Mouse (Mus musculus): Measurements from ENCODE around the gene Pusl1. TPM values are rescaled to one million over a fixed set of nuclear protein-coding genes. Genes with fewer than 3 reads are reported as not detected.

Gene Pusl1
- total RNA-seq, 2 experiments from 2014 or later, result 56.3 to 67.4 TPM

DNA sequence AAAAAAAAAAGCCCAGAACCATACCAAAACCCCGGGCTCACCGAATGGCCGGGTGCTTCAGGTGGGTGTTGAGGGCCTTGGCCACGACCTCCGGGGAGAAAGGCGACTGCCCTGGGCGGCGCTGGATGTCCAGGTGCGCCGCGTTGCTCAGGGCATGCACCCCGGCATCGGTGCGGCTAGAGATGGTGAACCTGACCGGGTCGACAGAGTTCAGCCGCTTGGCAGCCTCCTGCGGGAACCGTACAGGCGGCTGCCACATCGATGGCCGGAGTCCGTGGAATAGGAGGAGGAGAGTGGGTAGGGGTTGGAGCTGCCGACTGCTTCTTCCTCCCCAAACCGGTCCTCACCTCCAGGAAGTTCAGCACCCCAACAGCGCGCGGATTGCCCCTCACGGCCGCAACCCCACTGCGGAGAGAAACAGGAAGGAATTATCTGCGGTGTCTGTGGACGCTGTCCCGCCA lies 540 bp downstream of the Pusl1 start:
- intact Hi-C loops (cut with DNase I), result loop anchor here (1.0 kb wide), 1 partner anchor 52 kb away; the partner anchor contains the start of gene Ube2j2
- DNase-seq (ENCODE audit: low spot score in 2 of 2), result no peak

DNA sequence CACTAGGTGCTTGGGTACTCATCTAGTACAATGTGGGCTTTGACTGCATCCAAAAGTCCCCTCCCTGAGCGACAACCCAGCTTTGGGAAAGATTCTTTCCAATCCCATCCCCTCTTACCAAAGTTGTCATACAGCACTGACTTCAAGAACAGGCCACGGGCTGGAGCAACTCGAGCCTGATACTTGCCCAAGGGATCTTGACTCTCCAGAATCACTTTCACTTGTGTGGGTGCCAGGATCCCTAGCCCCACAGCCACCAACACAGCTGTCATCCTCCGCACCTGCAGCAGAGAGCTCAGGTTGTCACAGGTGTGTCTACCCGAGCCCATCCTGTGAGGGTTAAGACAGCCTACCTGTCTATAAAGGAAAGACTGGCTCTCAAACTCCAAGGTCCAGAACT lies 2.3 kb downstream of the Pusl1 start:
- intact Hi-C loops (cut with DNase I), result no loop called here
- peak in 1 of 2 experiments; percentile 2 for DNase-seq (ENCODE audit: low spot score in 2 of 2)

GRCm38 (mm10) chr4:155888181-155888580 lies 3.4 kb downstream of the Pusl1 start:
- intact Hi-C loops (cut with DNase I), result no loop called here
- peak in 1 of 2 experiments; percentile 2 for DNase-seq (ENCODE audit: low spot score in 2 of 2)

DNA sequence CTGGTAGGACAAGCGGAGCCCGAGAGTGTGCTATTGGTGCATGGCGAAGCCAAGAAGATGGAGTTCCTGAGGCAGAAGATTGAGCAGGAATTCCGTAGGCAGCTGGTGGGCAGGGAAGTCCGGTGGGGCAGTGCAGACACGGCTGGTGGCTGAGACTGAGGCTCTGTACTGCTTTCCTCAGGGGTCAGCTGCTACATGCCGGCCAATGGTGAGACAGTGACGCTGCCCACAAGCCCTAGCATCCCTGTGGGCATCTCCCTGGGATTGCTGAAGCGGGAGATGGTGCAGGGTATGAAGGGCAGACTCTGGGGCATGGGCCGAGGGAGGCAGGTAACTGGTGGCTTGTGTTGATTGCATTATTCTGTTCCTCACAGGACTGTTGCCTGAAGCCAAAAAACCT lies 3.9 kb downstream of the Pusl1 start:
- intact Hi-C loops (cut with DNase I), result no loop called here

GRCm38 (mm10) chr4:155886330-155886729 lies 5.3 kb downstream of the Pusl1 start:
- DNase-seq (ENCODE audit: low spot score in 2 of 2), result peak in 1 of 2 experiments; percentile 1
- intact Hi-C loops (cut with DNase I), result no loop called here

More for the DNA sequence above, 3.9 kb downstream of the Pusl1 start:
- peak in 1 of 2 experiments; percentile 2 for DNase-seq (ENCODE audit: low spot score in 2 of 2)

- intact Hi-C loops (cut with DNase I), result no loop called here
- DNase-seq (ENCODE audit: low spot score in 2 of 2), result no peak
Measured at GRCm38 (mm10) chr4:155883587-155883986, 8.0 kb downstream of the Pusl1 start.

DNA sequence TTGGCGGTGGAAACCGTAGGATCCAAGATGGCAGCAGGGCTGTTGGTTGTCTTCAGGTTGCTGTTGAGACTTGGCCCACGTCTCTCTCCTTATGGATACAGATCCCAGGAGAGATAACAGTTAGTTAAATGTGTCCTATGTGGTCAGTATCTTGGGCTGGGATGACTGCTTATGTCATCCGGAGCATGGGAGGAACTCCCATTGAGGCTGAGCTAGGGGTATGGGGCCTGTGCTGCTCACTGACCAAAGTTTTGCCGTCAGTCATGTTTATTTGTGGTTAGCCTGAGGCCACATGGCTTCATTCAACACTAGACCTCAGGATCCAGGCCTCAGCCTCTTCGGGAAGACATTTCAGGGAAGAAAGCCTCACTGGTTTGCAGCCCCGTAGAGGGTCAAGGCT lies 20.2 kb downstream of the Pusl1 start:
- intact Hi-C loops (cut with DNase I), result no loop called here
- DNase-seq (ENCODE audit: low spot score in 2 of 2), result no peak

DNA sequence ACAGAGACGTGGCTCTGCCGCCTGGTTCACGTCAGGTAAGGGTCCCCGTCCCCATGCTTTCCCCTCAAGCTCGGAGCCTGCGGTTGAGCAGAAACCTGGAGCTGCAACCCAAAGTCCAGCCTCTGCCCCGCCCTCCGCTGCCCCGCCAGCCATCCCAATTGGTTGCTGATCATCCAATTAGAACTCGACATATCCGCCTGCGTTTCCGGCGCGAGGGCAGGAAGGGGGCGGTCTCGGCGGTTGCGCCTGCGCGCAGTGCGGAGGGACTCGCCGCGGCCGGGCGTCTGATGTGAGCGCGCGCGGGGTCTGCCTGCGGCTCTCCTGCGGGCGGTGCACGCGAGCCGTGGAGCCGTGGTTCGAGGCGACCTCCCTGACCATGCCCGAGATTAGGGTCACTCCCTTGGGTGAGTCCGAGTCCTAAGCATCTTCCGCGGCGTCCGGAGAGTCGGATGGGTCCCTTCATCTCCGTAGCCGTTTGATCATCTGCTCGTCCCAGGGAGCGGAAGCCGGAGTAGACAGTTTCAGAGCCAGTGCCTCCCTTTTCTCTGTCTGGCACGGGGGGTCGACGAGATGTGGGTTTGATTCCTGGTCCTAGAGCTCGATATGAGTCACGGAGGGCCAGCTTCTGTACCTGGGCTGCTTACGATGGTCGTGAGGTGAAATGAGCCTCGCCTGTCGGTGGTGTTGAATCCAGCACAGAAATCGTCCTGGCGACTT lies 22.1 kb downstream of the Pusl1 start, which contains the start of the genes Cptp and Ints11:
Gene Cptp (minus strand): TSS at position 124 of the 717 bp plus-strand sequence.
Gene Ints11 (plus strand): TSS at position 230 of the 717 bp plus-strand sequence.
- intact Hi-C loops (cut with DNase I), result loop anchor here (2.0 kb wide), 2 partner anchors 23 kb away; partner anchors contain the start of gene Dvl1
- peak; percentile 96 to 97 for DNase-seq (ENCODE audit: low spot score in 2 of 2)

- intact Hi-C loops (cut with DNase I), result loop anchor here (2.0 kb wide), 2 partner anchors 22 to 24 kb away; partner anchors contain the start of gene Dvl1
- no peak for DNase-seq (ENCODE audit: low spot score in 2 of 2)
Measured at GRCm38 (mm10) chr4:155868614-155869298, 22.8 kb downstream of the Pusl1 start.

GRCm38 (mm10) chr4:155863001-155863400 lies 28.6 kb downstream of the Pusl1 start, which contains the start of gene Tas1r3:
Tas1r3 (minus strand) TSS chr4:155863362.
- intact Hi-C loops (cut with DNase I), result no loop called here
- DNase-seq (ENCODE audit: low spot score in 2 of 2), result no peak

DNA sequence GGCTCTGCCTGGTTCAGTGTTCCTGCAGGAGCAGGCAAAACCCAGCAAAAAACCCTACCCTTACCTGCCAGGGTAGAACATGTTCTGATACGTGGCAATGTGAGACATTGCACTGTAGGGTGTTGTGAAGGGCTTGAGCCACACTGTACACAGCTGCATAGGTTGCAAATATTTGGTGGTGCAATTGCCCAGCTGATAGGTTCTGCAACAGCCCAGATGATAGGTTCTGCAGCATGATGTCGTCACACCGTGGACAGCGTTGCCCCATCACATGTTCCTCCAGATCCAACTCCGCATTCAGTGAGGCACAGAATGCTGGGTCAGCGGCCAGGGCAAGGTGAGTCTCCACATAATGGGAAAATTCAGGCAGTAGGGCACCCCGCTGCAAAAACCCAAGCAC lies 29.8 kb downstream of the Pusl1 start:
- no peak for DNase-seq (ENCODE audit: low spot score in 2 of 2)
- intact Hi-C loops (cut with DNase I), result no loop called here

DNA sequence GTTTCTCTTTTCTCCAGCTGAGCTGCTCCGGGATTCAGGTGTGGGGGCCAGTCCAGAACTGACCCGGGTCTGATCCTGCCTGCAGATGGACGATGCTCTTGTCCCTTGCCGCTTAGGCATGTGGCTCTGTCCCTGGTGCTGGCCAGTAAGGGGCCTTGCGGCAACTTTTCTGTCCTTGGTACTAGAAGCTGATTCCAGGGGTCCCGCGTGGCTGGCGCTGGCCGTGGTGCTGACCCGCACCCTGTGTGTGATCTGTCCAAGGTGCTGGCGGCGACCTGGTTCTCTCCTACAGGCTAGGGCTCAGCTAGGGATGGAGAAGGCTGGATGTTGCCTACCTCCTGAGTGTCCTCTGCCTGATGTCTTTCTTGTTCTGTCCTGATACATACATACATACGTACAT lies 32.3 kb downstream of the Pusl1 start:
- no peak for DNase-seq (ENCODE audit: low spot score in 2 of 2)
- intact Hi-C loops (cut with DNase I), result no loop called here

DNA sequence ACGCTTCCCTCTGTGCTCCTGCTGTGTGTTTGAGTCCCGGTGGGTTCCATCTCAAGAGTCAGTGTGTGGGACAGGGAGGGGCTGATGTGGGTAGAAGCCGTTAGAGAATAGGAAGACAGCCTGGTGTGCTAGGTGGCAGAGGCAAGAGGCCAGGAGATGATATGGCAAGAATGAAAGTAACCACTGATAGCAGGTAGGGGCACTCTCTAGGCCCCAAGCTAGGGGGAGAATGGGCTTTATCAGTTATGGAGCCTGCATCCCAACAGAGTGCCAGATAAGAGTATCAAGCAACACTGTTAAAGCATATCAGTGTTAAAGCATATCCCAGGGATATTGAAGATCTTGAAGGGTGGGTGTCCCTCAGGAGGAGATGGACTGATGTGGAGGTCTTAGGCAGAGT lies 34.7 kb downstream of the Pusl1 start:
- no peak for DNase-seq (ENCODE audit: low spot score in 2 of 2)
- intact Hi-C loops (cut with DNase I), result no loop called here

DNA sequence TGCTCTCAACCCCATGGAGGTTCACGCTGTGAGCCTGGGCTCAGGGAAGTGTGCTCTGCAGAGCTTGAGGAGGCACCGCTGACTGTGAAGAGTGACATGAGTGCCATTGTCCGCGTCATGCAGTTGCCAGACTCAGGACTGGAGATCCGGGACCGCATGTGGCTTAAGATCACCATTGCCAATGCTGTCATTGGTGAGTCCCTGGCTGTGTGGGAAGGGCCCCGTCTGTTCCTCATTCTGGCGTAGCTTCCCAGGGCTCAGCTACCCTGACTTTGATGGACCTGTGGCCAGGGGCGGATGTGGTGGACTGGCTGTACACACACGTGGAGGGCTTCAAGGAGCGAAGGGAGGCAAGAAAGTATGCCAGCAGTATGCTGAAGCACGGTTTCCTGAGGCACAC lies 35.5 kb downstream of the Pusl1 start:
- intact Hi-C loops (cut with DNase I), result no loop called here
- DNase-seq (ENCODE audit: low spot score in 2 of 2), result no peak

- no peak for DNase-seq (ENCODE audit: low spot score in 2 of 2)
- intact Hi-C loops (cut with DNase I), result no loop called here
Measured at GRCm38 (mm10) chr4:155854991-155855390, 36.6 kb downstream of the Pusl1 start.

DNA sequence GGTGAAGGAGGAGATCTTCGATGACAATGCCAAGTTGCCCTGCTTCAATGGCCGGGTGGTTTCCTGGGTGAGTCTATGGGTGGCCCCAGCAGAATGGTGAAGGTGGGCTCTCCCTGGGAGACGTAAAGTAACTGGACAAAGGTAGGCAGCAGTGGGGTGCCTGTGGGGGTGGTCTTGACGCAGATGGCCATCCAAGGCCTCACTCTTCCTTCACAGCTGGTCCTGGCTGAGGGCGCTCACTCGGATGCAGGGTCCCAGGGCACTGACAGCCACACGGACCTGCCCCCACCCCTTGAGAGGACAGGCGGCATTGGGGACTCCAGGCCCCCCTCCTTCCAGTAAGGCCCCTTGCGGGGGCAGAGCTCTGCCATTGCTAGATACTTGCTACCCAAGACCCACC lies 38.2 kb downstream of the Pusl1 start:
- intact Hi-C loops (cut with DNase I), result no loop called here
- no peak for DNase-seq (ENCODE audit: low spot score in 2 of 2)

GRCm38 (mm10) chr4:155851951-155852411 lies 39.6 kb downstream of the Pusl1 start:
- no peak for DNase-seq (ENCODE audit: low spot score in 2 of 2)
- intact Hi-C loops (cut with DNase I), result no loop called here

- no peak for DNase-seq (ENCODE audit: low spot score in 2 of 2)
- intact Hi-C loops (cut with DNase I), result no loop called here
Measured at GRCm38 (mm10) chr4:155851368-155851767, 40.2 kb downstream of the Pusl1 start.

- intact Hi-C loops (cut with DNase I), result no loop called here
- DNase-seq (ENCODE audit: low spot score in 2 of 2), result no peak
Measured at GRCm38 (mm10) chr4:155849792-155850451, 41.7 kb downstream of the Pusl1 start.

DNA sequence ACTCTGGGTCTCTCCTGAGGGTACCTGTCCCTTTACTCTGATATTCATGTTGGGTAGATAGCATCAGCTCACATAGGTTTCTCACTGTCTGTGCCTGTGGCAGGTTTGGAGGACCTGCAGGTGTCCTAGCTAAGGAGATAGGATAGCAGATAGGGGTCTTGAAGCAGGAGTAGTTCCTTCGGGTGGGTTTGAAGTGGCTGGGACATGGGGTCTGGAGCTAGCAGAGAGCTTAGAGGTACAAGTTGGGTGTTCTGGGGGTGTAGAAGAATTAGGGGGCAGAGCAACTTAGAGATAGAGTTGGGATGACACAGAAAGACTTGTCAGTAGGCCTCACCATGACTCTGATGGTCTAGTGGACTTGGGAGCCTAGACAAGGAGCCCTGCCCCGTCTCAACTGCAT lies 42.2 kb downstream of the Pusl1 start:
- DNase-seq (ENCODE audit: low spot score in 2 of 2), result no peak
- intact Hi-C loops (cut with DNase I), result no loop called here
